Mouse (Mus musculus): ENCODE measurements around the gene Thrap3. TPM values are rescaled to one million over a fixed set of nuclear protein-coding genes. Genes with fewer than 3 reads are reported as not detected.

The Thrap3 gene
- polyA plus RNA-seq, 1 experiment = 198 TPM

- TF ChIP-seq POLR2A (IDR thresholded peaks at IDR 0.05; ENCODE audit: borderline replicate concordance, control insufficient read depth, low read depth, low read length) (no peak), CTCF (IDR thresholded peaks at IDR 0.05; ENCODE audit: control insufficient read depth, insufficient read depth, low read length) (no peak)
- WGBS = 86% methylated on average over 8 of the region's 8 CpGs
- Histone ChIP-seq H3K4me1 (ENCODE audit: control insufficient read depth, insufficient read depth, low read length) (peaks cover 10% of the 10 kb centered on the region), H3K27ac (ENCODE audit: control insufficient read depth, insufficient read depth, low read depth, low read length, poor library complexity) (peak overlapping the region; percentile 56; the same call in 1 of the 2 replicates), H3K4me3 (replicated peaks; ENCODE audit: control insufficient read depth, low read depth, low read length) (no peak overlapping the region)
Observed at GRCm38 (mm10) chr4:126204016-126204415, 1.5 kb upstream of the Thrap3 start.

DNA sequence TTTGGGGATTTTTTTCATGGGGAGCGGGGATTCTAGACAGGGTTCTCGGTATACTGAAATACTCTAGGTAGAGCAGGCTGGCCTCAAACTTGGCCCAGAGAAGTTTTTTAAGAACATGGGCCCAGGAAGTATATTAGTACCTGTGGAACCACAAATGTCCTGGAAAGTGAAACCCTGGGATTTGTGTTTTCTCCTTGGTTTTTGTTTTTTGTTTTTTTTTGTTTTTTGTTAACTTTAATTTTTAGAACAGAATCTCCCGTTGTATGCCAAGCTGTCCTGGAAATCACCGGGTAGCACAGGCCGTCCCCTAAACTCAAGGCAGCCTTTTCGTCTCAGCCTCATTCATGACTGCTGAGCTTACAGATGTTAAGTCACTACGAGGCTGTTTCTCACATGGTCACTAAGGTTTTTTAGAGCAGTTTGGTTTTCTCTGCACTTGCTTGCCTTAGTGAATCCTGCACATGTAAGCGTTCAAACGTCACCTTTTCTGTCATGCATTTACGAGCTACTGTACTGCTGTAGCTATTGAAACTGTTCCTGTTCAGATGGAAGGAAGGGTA is 856 bp upstream of the Thrap3 start:
- Histone ChIP-seq H3K27ac (ENCODE audit: control insufficient read depth, insufficient read depth, low read depth, low read length, poor library complexity) (peak overlapping the region; percentile 93), H3K4me1 (ENCODE audit: control insufficient read depth, insufficient read depth, low read length) (peaks cover 10% of the 10 kb centered on the region), H3K4me3 (replicated peaks; ENCODE audit: control insufficient read depth, low read depth, low read length) (no peak overlapping the region)
- no peak for TF ChIP-seq POLR2A (IDR thresholded peaks at IDR 0.05; ENCODE audit: borderline replicate concordance, control insufficient read depth, low read depth, low read length)
- no peak for TF ChIP-seq CTCF (IDR thresholded peaks at IDR 0.05; ENCODE audit: control insufficient read depth, insufficient read depth, low read length)
- 86% methylated on average over 10 of the region's 10 CpGs for WGBS

DNA sequence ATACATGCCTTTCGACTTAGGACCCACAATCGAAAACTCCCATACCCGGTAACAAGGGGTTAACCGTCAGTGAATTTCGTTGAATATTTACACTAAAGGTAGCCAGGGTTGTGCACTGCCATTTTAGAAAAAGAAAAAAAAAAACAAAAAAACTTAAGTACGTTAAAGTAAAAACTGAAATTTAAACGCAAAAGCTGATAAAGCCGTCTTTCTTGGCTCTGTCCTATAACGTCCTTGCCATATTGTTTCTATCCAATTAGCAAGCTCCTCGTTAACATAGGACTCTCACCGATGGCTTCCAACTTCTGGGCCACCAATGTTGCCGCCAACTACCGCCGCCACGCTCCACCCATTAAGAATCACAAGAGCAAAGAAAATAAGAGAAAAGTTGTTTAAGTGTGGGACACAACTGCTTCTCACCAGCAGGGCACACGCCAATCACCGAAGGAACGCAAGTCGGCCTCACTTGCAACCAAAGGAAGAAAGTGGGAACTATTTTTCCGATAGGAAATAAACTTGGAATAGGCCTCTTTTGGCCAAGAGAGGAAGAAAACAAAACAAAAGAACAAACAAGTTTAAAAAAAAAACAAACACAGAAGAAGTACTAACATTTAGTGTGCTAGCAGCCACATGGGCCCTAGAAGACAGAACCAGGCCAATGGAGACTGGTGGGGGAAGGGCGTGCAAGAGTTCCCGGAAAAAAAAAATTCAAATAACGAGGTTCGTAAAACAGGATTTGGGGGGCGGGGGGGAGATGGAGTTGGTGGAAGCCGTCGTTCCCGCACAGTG is 852 bp downstream of the Thrap3 start:
- peaks cover 10% of the 10 kb centered on the region for H3K4me1 ChIP-seq (ENCODE audit: control insufficient read depth, insufficient read depth, low read length)
- TF ChIP-seq CTCF (IDR thresholded peaks at IDR 0.05; ENCODE audit: control insufficient read depth, insufficient read depth, low read length) = peak; percentile 16; the same call in 1 of the 2 replicates
- no peak for TF ChIP-seq POLR2A (IDR thresholded peaks at IDR 0.05; ENCODE audit: borderline replicate concordance, control insufficient read depth, low read depth, low read length)
- under 1% methylated on average over 28 of the region's 28 CpGs for WGBS

GRCm38 (mm10) chr4:126200656-126201055 is 1.9 kb downstream of the Thrap3 start:
- Histone ChIP-seq H3K4me3 (replicated peaks; ENCODE audit: control insufficient read depth, low read depth, low read length) (peak overlapping the region; percentile 62), H3K27ac (ENCODE audit: control insufficient read depth, insufficient read depth, low read depth, low read length, poor library complexity) (no peak overlapping the region), H3K4me1 (ENCODE audit: control insufficient read depth, insufficient read depth, low read length) (peaks cover 10% of the 10 kb centered on the region)
- WGBS = 26% methylated on average over 2 of the region's 2 CpGs
- TF ChIP-seq CTCF (IDR thresholded peaks at IDR 0.05; ENCODE audit: control insufficient read depth, insufficient read depth, low read length) (no peak), POLR2A (IDR thresholded peaks at IDR 0.05; ENCODE audit: borderline replicate concordance, control insufficient read depth, low read depth, low read length) (no peak)

More for the DNA sequence above, 852 bp downstream of the Thrap3 start:
- Histone ChIP-seq H3K27ac (ENCODE audit: control insufficient read depth, insufficient read depth, low read depth, low read length, poor library complexity) (peak overlapping the region; percentile 93), H3K4me3 (replicated peaks; ENCODE audit: control insufficient read depth, low read depth, low read length) (peak overlapping the region; percentile 82)

- TF ChIP-seq CTCF (IDR thresholded peaks at IDR 0.05; ENCODE audit: control insufficient read depth, insufficient read depth, low read length) = no peak
- no peak for TF ChIP-seq POLR2A (IDR thresholded peaks at IDR 0.05; ENCODE audit: borderline replicate concordance, control insufficient read depth, low read depth, low read length)
- 31% methylated on average over 1 of the region's 1 CpGs for WGBS
- Histone ChIP-seq H3K4me3 (replicated peaks; ENCODE audit: control insufficient read depth, low read depth, low read length) (peak overlapping the region; percentile 16), H3K4me1 (ENCODE audit: control insufficient read depth, insufficient read depth, low read length) (peaks cover 10% of the 10 kb centered on the region), H3K27ac (ENCODE audit: control insufficient read depth, insufficient read depth, low read depth, low read length, poor library complexity) (no peak overlapping the region)
Observed at GRCm38 (mm10) chr4:126200036-126200435, 2.5 kb downstream of the Thrap3 start.

DNA sequence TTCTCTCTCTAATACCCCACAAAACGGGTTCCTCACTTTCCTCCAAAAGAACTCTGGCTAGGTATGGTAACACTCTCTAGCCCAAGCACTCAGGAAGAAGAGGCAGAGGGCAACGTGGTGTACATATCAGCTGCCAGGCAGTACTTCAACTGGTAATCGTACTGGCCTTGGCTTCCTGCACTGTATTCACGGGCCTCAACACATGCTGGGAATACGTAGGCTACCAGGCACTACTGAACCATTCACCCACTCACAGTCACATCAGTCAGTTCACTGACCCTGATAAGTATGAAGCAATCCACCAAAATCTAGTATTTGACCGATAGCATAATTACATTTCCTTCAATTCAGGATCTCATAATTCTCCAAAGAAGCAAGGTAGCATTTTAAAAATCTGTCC is 3.0 kb downstream of the Thrap3 start:
- no peak for TF ChIP-seq POLR2A (IDR thresholded peaks at IDR 0.05; ENCODE audit: borderline replicate concordance, control insufficient read depth, low read depth, low read length)
- TF ChIP-seq CTCF (IDR thresholded peaks at IDR 0.05; ENCODE audit: control insufficient read depth, insufficient read depth, low read length) = no peak
- peak overlapping the region; percentile 37 for H3K4me3 ChIP-seq (replicated peaks; ENCODE audit: control insufficient read depth, low read depth, low read length)
- H3K4me1 ChIP-seq (ENCODE audit: control insufficient read depth, insufficient read depth, low read length) = peaks cover 10% of the 10 kb centered on the region
- no peak overlapping the region for H3K27ac ChIP-seq (ENCODE audit: control insufficient read depth, insufficient read depth, low read depth, low read length, poor library complexity)
- WGBS = 26% methylated on average over 6 of the region's 6 CpGs

DNA sequence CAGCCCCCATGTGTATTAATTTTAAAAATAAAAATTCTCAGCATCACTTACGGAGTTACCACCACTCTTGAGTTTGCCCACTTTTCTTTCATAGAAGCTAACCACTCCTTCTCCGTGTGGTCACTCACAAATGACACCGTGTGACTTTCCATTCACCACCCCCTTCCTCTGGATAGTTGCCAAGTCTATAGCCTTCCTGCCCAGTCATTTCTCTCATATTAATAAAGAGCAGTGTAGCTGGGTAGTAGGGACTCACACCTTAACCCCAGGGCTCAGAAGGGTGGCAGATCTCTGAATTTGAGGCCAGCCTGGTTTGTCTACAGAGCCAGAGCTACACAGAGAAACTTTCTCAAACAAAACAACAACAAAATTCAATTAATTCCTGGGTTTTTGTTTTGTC is 5.1 kb downstream of the Thrap3 start:
- 42% methylated on average over 3 of the region's 3 CpGs for WGBS
- peaks cover 5% of the 10 kb centered on the region for H3K4me1 ChIP-seq (ENCODE audit: control insufficient read depth, insufficient read depth, low read length)
- no peak overlapping the region for H3K4me3 ChIP-seq (replicated peaks; ENCODE audit: control insufficient read depth, low read depth, low read length)
- no peak for TF ChIP-seq POLR2A (IDR thresholded peaks at IDR 0.05; ENCODE audit: borderline replicate concordance, control insufficient read depth, low read depth, low read length)
- no peak for TF ChIP-seq CTCF (IDR thresholded peaks at IDR 0.05; ENCODE audit: control insufficient read depth, insufficient read depth, low read length)
- no peak overlapping the region for H3K27ac ChIP-seq (ENCODE audit: control insufficient read depth, insufficient read depth, low read depth, low read length, poor library complexity)

GRCm38 (mm10) chr4:126194916-126195315 is 7.6 kb downstream of the Thrap3 start:
- peaks cover 2% of the 10 kb centered on the region for H3K4me1 ChIP-seq (ENCODE audit: control insufficient read depth, insufficient read depth, low read length)
- H3K27ac ChIP-seq (ENCODE audit: control insufficient read depth, insufficient read depth, low read depth, low read length, poor library complexity) = no peak overlapping the region
- TF ChIP-seq POLR2A (IDR thresholded peaks at IDR 0.05; ENCODE audit: borderline replicate concordance, control insufficient read depth, low read depth, low read length) = no peak
- no peak for TF ChIP-seq CTCF (IDR thresholded peaks at IDR 0.05; ENCODE audit: control insufficient read depth, insufficient read depth, low read length)
- 64% methylated on average over 4 of the region's 4 CpGs for WGBS
- H3K4me3 ChIP-seq (replicated peaks; ENCODE audit: control insufficient read depth, low read depth, low read length) = no peak overlapping the region

Data from bone marrow, adult 2 months (tissue).